Mouse (Mus musculus) intestine, embryonic 16.5 days (tissue): Measurements from ENCODE around the gene Sfxn1. TPM values are rescaled to one million over a fixed set of nuclear protein-coding genes. Genes with fewer than 3 reads are reported as not detected.

Experiments used
- ATAC-seq: fragments of 200-750 bp; cut with Nextera tagmentation; 2 replicates; pipeline ENCODE4 v1.8.0; 2017; ENCODE audit warnings: moderate TSS enrichment, moderate library complexity
- H3K27ac ChIP-seq: fragments of 300-500 bp; sonication (generic); 2 replicates; pipeline ENCODE4 v1.5.1; 2014; ENCODE audit warnings: mild to moderate bottlenecking, low read length
- H3K27me3 ChIP-seq: fragments of 300-500 bp; sonication (generic); replicated peaks from 2 replicates; pipeline ENCODE4 v1.6.1; 2014; ENCODE audit warnings: low read length, control low read depth, mixed read lengths; ENCODE audit not compliant: control insufficient read depth, insufficient read depth
- H3K36me3 ChIP-seq: fragments of 300-500 bp; sonication (generic); 2 replicates; pipeline ENCODE4 v1.6.1; 2014; ENCODE audit warnings: low read length, control low read depth; ENCODE audit not compliant: control insufficient read depth, insufficient read depth
- H3K4me1 ChIP-seq: fragments of 300-500 bp; sonication (generic); 2 replicates; pipeline ENCODE4 v1.6.1; 2014; ENCODE audit warnings: low read length, control low read depth, mixed read lengths; ENCODE audit not compliant: control insufficient read depth, insufficient read depth
- H3K4me2 ChIP-seq: fragments of 300-500 bp; sonication (generic); 2 replicates; pipeline ENCODE4 v1.6.1; 2014; ENCODE audit warnings: low read depth, low read length, control low read depth
- H3K4me3 ChIP-seq: fragments of 300-500 bp; sonication (generic); 2 replicates; pipeline ENCODE4 v1.5.1; 2014; ENCODE audit warnings: mild to moderate bottlenecking, low read length
- H3K9ac ChIP-seq: fragments of 300-500 bp; sonication (generic); 2 replicates; pipeline ENCODE4 v1.6.1; 2014; ENCODE audit warnings: low read depth, low read length
- H3K9me3 ChIP-seq: fragments of 300-500 bp; sonication (generic); 2 replicates; pipeline ENCODE4 v1.6.1; 2016; ENCODE audit warnings: low read length, control low read depth; ENCODE audit not compliant: control insufficient read depth
- WGBS: fragments of 180-500 bp; shearing (Covaris S2); extraction: QIAGEN DNeasy Blood & Tissue Kit; methylation state at CpG from one replicate; pipeline ENCODE4 v1.1.7; 2014; 5-methylcytosine and 5-hydroxymethylcytosine counted together
- polyA plus RNA-seq: library from polyadenylated mRNA; unstranded; fragments of >200 nt; fragmentation: Nextera tagmentation; extraction: Ambion mirVana; gene quantifications from 2 replicates; pipeline ENCODE4 v1.2.1, GENCODE M21; 2015

Gene Sfxn1
- 88.7 and 90.2 TPM in 2 replicates for polyA plus RNA-seq

GRCm38 (mm10) chr13:54071606-54072331 lies at the start of gene Sfxn1:
Gene Sfxn1 (plus strand): TSS chr13:54071869.
- peak within 1 kb of the TSS; percentile 83 for H3K4me3 ChIP-seq
- peak within 1 kb of the TSS; percentile 85 for H3K27ac ChIP-seq
- peaks cover 6% of the 10 kb centered on the region; the same call in 1 of the 2 replicates for H3K4me1 ChIP-seq
- H3K36me3 ChIP-seq: 0 out of 2 replicates have a peak, but pooled peaks cover 2% of the 10 kb centered on the region
- H3K4me2 ChIP-seq: peak within 1 kb of the TSS; percentile 67
- H3K9ac ChIP-seq: peak within 1 kb of the TSS; percentile 97
- H3K9me3 ChIP-seq: no peaks in the 10 kb centered on the region
- no peaks in the 10 kb centered on the region for H3K27me3 ChIP-seq
- under 1% methylated on average over 65 of the region's 74 CpGs for WGBS
- ATAC-seq: peak; percentile 80

DNA sequence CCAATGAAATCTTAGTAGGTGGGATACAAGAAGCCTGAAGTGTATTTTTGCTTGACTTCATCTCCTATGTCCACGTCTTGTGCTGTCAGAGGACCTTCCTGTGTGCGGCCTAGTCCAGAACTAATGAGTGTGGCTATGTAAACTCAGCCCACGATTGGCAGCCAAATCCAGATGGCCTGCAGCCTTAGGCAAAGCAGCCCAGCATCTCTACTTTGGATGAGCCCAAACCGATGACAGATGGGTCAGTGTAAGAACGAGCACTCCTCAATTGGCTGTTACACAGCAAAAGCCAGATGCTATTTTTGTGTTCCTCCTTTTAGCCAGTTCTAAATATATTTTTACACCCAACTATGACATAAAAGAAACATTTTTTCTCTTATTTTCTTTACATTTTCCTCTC lies 48.4 kb upstream of the Sfxn1 start:
- Histone ChIP-seq H3K27ac (no peak overlapping the region), H3K36me3 (no peaks in the 10 kb centered on the region), H3K4me3 (no peak overlapping the region), H3K4me1 (no peaks in the 10 kb centered on the region), H3K9me3 (no peaks in the 10 kb centered on the region), H3K4me2 (no peak overlapping the region), H3K9ac (no peak overlapping the region), H3K27me3 (no peaks in the 10 kb centered on the region)
- WGBS: 59% methylated on average over 5 of the region's 5 CpGs
- ATAC-seq: no peak

- no peaks in the 10 kb centered on the region for H3K9me3 ChIP-seq
- no peaks in the 10 kb centered on the region for H3K36me3 ChIP-seq
- H3K9ac ChIP-seq: no peak overlapping the region
- H3K4me2 ChIP-seq: no peak overlapping the region
- WGBS: 80% methylated on average over 7 of the region's 7 CpGs
- ATAC-seq: no peak
- no peaks in the 10 kb centered on the region for H3K27me3 ChIP-seq
- H3K4me1 ChIP-seq: no peaks in the 10 kb centered on the region
- H3K4me3 ChIP-seq: no peak overlapping the region
- no peak overlapping the region for H3K27ac ChIP-seq
Measured at GRCm38 (mm10) chr13:54027079-54027478, 44.6 kb upstream of the Sfxn1 start.

DNA sequence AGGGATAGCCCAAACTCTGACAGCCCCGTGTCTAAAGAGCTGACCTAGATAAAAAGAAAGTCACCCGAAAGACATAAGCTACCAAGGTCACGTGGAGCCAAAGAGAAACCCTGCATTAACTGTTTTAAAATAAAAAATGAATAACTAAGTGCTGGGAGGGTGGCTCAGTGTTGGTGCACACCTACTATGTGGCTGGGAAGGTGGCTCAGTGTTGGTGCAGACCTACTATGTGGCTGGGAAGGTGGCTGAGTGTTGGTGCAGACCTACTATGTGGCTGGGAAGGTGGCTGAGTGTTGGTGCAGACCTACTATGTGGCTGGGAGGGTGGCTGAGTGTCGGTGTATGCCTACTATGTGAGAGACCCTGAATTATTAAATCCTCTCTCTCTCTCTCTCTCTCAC lies 38.0 kb upstream of the Sfxn1 start:
- Histone ChIP-seq H3K4me1 (no peaks in the 10 kb centered on the region), H3K9me3 (no peaks in the 10 kb centered on the region), H3K27ac (no peak overlapping the region), H3K4me3 (no peak overlapping the region), H3K36me3 (no peaks in the 10 kb centered on the region), H3K27me3 (no peaks in the 10 kb centered on the region), H3K9ac (no peak overlapping the region), H3K4me2 (no peak overlapping the region)
- WGBS: 77% methylated on average over 4 of the region's 4 CpGs
- ATAC-seq: no peak

GRCm38 (mm10) chr13:54035541-54035940 lies 36.1 kb upstream of the Sfxn1 start:
- no peak for ATAC-seq
- Histone ChIP-seq H3K27ac (no peak overlapping the region), H3K27me3 (no peaks in the 10 kb centered on the region), H3K9me3 (no peaks in the 10 kb centered on the region), H3K9ac (no peak overlapping the region), H3K4me2 (no peak overlapping the region), H3K36me3 (no peaks in the 10 kb centered on the region), H3K4me1 (no peaks in the 10 kb centered on the region), H3K4me3 (no peak overlapping the region)
- WGBS: 70% methylated on average over 1 of the region's 1 CpGs

DNA sequence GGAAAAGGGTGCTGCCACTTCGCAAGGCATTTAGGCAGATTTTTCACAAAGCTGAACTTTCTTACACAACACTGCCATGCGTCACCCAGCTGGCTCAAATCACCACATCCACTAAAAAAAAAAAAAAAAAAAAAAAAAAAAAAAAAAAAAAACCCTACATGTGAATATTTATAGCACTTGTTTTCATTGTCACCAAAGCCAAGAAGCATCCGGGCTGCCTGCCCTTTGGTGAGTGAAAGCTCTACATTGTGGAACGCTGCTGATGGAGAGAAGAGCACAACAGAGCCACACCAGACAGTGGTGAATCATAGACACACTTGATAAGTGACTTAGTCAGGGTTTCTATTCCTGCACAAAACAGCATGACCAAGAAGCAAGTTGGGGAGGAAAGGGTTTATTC lies 33.7 kb upstream of the Sfxn1 start:
- WGBS: 83% methylated on average over 4 of the region's 4 CpGs
- ATAC-seq: no peak
- H3K27ac ChIP-seq: no peak overlapping the region
- no peak overlapping the region for H3K4me2 ChIP-seq
- H3K36me3 ChIP-seq: no peaks in the 10 kb centered on the region
- no peak overlapping the region for H3K9ac ChIP-seq
- H3K27me3 ChIP-seq: no peaks in the 10 kb centered on the region
- H3K4me3 ChIP-seq: no peak overlapping the region
- H3K9me3 ChIP-seq: no peaks in the 10 kb centered on the region
- H3K4me1 ChIP-seq: no peaks in the 10 kb centered on the region

DNA sequence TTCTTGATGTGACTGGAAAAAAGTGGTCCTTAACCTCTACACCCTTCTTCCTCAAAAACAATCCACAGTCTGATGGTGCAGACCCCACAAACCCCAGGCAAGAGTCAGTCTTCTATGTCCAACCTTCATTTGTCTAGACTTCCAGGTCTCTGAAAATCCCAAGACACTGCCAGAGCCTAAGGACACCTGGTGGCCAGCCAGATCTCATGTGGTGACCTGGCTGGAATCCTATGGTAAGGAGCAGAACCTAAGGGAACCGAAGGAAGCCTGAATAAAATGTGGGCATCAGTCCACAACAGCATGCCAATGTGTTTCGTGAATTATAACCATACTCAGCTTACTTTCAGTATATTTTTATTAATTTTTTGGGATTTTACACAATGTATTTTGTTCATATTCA lies 31.4 kb upstream of the Sfxn1 start:
- no peaks in the 10 kb centered on the region for H3K4me1 ChIP-seq
- no peaks in the 10 kb centered on the region for H3K27me3 ChIP-seq
- no peak for ATAC-seq
- H3K9me3 ChIP-seq: no peaks in the 10 kb centered on the region
- H3K27ac ChIP-seq: no peak overlapping the region
- H3K9ac ChIP-seq: no peak overlapping the region
- 85% methylated on average over 2 of the region's 2 CpGs for WGBS
- no peak overlapping the region for H3K4me2 ChIP-seq
- no peak overlapping the region for H3K4me3 ChIP-seq
- no peaks in the 10 kb centered on the region for H3K36me3 ChIP-seq

GRCm38 (mm10) chr13:54048679-54049352 lies 22.9 kb upstream of the Sfxn1 start:
- Histone ChIP-seq H3K9ac (no peak overlapping the region), H3K4me2 (no peak overlapping the region), H3K27ac (no peak overlapping the region), H3K4me1 (no peaks in the 10 kb centered on the region), H3K27me3 (peaks cover 3% of the 10 kb centered on the region), H3K36me3 (no peaks in the 10 kb centered on the region), H3K9me3 (no peaks in the 10 kb centered on the region), H3K4me3 (no peak overlapping the region)
- WGBS: 81% methylated on average over 7 of the region's 7 CpGs
- no peak for ATAC-seq

DNA sequence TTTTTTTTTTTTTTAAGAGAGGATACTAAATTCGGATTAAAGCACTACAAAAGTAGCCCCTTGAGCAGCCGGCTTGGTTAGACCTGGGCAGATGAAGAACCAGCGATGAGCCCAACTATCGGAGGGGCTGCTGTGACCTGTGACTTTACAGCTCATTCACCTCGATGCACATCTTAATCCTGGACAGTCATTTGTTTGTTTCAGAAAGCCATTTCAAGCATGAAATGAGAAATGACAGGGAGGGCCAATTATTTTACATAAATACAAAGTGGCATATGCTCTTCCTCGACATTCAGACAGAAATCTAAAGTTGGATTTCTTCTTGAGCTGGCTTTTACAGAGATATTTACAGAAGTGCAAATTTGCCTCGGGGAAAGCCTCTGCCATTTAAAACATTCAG lies 20.0 kb upstream of the Sfxn1 start:
- H3K4me3 ChIP-seq: no peak overlapping the region
- H3K27me3 ChIP-seq: peaks cover 22% of the 10 kb centered on the region
- no peaks in the 10 kb centered on the region for H3K9me3 ChIP-seq
- WGBS: 60% methylated on average over 7 of the region's 7 CpGs
- no peak overlapping the region for H3K4me2 ChIP-seq
- peaks cover 5% of the 10 kb centered on the region; the same call in 1 of the 2 replicates for H3K4me1 ChIP-seq
- H3K36me3 ChIP-seq: no peaks in the 10 kb centered on the region
- no peak overlapping the region for H3K9ac ChIP-seq
- ATAC-seq: no peak
- H3K27ac ChIP-seq: no peak overlapping the region
